Mouse (Mus musculus) cerebellum, adult 9-10 months (tissue): ENCODE measurements at regions not wholly inside any gene's neighbourhood (a gene's known extent, or its start where the extent isn't known, plus 50 kb on each side); places are given as distances from the start of the nearest gene placed in this dataset.

ENCODE experiments used
- DNase-seq: peaks from one replicate; pipeline ENCODE4 v3.0.0; 2022

DNA sequence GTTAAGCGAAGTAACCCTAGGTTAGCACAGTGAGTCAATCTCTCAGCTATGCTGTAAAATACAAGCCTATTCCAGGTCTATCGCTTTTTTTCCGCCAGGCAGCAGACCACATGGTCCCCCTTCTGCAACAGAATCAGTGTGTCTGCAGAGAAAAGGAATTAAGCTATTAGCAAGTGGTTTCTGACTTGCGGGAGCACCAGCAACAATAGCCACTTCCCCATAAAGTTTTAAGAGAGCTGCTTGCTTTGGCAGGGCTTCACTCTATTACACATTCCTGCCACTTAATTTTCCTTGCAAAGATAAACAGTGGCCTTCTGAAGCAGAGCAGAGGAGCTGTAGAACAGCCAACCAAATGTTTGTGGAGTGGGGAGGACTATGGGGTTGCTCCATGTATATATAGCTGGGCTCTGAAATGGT, 59.8 kb upstream of the Osmr start:
- DNase-seq: no peak

DNA sequence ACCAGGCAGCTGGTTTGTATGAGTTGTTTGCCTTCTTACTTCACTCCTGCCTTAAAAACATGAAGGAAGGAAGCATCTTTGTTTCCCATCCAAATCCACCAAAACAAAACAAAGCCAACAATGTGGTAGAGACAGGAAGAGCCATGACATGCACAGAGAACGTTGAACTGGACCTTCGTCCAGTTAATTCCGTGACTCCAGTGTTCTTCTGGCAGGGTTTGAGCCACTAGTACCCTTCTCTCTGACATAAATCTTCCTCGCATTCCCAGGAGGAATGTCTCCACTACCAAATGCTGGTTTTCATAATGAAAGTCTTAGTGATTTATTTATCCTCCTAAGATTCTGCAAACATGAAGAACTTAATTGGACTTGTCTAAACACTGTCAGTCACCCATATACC, 66.7 kb upstream of the Osmr start:
- no peak for DNase-seq

DNA sequence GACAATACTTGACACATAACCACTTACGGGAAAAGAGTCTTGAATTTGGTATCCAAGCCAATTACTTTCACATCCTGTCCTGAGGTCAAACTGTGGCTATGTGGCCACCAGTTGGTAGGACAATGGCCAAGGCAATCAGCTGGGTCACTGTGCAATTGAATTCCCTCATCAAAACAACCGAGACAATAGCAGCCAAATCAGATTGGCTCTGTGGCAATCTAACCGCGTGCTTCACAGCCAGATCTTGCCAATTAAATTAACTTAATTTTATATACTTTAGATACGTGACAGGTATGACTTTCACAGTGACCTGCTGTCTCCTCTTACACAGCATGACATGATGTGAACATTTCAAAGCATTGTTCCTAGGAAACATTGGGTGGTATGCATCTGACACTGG, 74.5 kb upstream of the Osmr start:
- no peak for DNase-seq

DNA sequence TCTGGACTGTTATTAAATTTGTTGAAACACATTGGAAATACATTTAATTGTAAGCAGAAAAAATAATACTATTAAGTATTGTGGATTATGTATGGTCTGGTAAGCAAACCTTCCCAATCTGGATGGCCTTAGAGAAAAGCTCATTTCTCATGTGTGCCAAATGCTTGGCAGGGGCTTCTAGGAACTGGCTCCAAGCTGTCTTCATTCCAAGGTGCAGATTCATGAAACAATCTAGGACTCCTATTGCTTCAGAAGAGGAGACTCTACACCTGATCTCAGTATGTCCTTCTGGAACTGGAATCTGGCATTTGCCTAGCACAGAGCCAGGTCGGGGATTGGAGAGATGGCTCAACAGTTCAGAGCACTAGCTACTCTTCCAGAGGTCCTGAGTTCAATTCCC, 74.9 kb upstream of the Osmr start:
- no peak for DNase-seq

DNA sequence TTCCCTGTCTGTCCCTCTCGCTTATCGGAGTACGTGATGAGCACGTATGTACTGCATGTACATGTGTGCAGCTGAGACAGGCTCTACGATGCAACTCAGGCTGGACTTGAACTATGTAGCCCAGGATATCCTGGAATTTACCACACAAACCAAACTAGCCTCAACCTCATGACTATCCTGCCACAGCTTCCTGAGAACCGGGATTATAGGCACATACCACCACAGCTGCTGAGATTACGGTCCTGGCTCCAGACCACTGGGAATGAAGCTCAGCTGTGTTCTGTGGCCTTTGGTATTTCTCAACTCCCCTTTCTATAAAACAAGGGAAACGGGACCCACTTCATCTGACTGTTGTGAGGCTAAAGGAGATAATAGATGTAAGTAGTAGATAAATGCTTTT, 75.7 kb upstream of the Osmr start:
- DNase-seq: no peak

DNA sequence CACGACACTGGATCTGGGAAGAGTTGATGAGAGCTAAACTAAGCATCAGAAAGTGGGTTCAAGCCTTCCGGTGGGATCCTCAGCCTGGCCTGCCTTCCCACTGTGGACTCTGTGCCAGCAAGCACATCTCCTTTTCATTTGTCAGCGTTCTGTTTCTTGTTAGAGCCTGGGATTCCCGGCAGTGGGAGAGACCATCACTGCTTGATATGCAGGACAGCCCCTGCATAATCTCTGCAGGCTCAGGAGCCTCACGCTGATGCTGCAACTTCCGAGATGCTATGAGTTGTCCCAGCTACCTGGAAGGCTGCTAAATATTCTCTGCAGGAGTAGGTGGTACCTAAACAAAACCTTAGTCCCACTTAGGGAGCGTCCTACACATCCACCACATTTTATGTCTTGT, 78.8 kb upstream of the Osmr start:
- DNase-seq: no peak

DNA sequence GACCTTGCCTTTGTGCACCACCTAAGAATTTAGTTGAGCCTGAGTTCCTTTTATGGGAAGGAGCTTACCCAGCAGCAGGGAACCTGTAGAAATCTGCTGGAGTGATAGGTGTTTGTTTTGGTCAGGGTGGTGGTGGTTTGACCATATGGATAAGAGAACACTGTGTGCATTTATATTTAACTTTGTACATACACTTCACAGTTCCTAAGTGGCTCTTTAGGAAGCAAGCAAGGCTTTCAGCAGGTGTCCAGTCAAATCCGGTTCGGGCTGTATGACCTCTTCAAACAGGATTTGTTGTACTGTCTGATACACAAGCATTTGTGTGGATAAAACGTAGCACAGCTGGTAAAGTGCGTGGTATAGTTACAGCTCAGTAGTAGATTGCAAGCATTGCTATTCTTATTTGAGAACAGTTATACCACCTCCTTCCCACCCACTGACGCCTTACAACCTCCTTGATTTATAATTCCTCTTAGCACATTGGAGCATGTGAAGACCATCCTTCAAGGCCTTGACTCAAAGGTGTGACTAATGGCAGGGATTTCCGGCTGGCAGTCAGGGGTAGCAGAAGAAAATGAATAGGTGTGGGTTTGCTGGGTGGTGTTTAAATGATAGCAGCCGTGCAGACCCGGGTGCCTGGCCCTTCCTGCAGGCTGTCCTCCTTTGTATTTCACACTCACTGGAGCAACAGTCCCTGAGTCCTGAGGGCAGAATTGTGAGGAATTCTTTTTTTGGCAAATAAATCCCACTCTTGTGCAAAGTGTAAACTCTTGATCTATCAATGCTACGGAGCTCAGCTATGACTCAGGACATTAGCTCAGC, 79.4 kb upstream of the Osmr start:
- no peak for DNase-seq

DNA sequence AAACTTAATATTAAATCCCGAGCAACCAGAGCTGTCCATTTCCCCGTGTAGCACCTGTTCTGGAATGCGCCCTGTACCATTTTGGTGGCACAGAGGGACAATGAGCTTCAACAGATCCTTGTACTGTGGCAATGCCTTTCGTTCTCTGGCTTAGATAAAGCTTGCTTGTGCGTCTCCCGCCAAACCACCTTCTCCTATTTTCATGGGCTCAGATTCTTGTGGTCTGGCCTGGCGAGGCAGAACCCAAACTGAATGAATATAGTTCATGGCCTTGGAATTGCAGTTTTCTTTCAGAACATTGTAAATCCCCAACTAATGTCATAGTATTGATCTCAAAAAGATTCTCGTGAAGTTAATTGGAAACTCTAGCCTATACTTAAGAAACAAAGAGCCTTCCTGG, 85.1 kb upstream of the Osmr start:
- DNase-seq: no peak

DNA sequence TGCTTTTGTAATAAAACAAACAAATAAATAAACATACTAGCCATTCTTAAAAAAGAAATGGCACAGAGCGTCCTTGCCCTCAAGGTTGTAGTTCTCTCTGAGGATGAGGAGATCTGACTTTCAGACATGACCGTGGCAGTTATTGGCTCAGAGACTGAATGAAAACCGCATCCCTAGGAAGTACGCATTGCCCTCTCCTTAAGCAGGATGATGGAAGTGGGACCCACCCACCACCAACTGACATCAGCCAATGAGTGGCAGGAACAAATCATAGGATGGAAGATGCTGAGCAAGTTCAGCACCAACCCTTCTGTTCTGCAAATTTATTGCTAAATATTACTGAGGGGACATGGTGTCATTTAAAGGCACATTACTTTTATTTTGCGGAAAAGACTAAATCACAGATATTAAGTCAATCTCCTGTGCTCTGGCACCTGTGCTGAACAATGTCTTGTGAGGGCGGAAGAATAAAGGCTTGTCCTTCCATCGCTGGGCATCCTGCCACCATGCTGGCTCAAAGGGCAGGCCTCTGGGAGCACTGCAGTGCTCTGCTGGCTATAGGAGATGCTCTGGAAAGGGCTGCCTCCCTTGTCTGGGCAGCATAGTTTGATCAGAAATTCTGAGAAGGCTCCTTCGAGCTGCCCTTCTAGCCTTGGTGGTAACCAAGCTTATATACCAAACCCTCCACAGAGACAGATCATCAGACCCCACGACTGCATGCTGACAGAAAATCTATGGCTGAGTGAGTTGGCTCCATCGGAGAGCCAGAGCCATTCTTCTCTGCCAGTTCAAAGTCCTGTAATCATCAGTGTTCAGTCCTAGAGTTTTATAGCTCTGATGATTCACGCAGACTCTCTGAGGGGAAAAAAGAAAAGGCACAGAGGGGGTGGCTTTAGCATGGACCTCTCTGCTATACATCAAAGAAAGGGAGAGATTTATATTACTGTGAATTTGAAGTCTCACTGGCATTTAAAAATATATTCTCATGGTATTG, 86.3 kb upstream of the Osmr start:
- DNase-seq: no peak

DNA sequence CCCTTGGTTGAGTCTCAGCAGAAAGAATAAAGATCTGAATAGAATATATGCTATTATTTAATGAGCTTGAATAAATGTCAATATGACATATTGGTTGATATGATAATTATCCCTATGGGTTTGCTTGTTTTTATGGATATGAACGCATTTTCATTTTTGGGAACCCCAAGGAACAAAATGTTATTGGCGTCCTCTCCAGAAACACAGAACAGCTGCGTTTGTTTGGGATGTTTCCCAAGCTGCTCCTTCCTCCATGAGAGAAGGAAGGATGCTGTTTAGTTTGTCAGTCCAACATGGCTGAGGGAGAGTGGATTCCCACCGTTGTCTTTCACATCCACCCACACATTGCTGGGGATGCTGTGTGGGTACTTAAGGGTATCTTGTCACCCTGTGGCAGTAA, 89.9 kb upstream of the Osmr start:
- no peak for DNase-seq

DNA sequence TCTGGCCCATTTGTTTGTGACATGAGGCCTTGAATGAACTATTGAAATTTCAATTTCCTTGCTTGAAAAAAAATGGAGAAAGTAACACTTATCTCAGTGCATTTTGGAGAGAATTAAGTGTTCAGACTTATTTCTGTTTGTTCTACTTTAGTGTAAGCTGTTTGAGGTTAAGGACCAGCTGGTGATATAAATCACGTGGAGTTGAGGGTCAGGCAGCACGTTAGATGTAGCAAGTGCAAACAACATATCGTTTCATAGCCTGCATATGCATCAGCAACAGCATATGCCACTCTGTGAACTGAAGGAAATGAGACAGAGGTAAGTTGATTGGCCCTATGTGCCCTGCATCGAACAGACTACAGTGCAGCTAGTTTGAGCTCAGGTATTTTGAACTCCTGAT, 90.7 kb upstream of the Osmr start:
- DNase-seq: no peak

DNA sequence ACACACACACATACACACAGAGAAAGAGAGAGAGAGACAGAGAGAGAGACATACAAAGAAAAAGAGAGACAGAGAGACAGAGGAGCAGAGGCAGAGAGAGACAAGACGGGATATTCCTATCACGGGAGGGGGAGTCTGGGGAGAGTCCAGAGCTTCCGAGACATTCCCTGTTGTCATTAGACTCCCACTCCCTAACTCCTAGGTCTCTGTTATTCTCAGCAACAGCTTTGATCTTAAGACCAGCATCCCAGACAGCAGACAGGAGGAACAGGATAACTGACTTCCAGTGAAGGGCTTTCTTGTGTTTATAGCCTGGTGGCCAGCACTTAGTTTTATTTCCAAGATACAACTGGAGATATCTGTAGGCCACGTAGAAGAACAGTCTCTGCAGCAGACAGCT, 99.6 kb upstream of the Osmr start:
- DNase-seq: no peak

DNA sequence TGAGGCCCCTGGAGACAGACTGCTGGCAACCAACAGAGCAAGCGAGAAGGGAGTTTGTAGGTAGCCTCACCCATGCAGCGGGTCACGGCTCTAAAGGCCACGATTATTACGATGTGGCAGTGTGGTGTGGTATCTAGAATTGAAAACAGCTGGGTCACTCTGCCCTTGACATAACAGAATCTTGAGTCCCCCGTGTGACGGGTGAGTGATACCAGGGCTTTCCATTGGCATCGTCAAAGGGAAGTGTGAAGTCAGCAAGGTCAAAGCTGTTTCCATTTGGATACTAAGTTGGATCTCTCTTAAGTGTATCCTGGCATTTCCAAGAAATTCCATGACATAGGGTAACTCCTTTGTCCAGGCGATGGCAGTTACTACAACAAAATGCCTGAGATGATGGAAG, 106.7 kb upstream of the Osmr start:
- no peak for DNase-seq

DNA sequence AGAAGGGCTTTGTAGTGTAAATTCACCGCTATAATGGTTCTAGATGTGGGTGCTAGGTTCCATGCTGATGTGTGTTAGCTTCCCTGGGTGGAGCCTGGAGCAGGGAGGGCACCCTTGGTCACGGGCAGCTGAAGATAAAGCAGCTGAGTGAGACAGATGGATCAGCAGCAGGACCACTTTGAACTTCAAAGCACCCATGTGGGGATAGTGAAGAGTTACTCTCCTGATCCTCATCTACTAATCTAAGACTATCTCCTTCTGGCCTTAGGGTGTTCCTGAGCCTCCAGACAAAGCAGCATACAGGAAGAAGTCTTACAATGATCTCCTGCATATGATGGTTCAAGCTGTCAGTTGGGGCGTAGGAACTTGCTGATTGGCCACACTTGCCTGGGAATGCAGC, 107.1 kb upstream of the Lifr start:
- DNase-seq: no peak

DNA sequence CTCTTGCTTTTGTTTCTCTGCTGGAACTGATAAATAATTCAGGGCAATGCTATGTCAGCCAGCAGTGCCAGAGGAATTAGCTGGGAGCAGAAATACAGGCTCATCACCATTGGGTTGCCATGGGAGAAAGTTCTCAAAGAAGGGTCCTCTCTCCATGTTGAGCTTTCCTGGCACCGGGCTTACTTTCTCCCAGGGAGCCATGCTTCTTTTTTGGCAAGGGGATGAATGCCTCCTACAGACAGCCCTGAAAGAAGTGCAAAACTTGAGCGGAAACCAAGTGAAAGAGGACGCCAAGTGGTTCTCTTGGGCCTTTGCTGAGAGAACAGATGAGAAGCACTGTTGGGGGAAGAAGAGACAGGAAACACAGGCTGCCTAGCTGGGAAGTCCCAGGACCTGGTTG, 102.2 kb upstream of the Lifr start:
- peak; percentile 44 for DNase-seq

DNA sequence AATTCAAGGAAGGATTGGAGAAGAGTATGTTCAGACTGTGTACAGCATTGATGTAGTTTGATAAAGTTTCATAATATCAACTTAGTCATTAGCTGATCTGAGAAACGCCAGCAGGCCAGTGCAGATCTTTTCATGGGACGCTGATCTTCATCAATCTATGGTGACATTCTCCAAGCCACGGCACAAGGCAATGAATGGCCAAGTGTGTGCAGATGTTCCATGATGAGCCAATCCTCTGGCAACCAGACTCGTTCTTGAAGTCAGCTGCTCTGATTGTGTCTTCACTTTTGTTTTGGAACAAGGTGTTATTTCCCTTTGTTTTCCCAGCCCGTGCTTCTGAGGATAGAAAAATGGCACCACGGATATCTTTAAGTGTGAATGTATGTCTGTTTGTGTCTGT, 101.3 kb upstream of the Lifr start:
- no peak for DNase-seq

DNA sequence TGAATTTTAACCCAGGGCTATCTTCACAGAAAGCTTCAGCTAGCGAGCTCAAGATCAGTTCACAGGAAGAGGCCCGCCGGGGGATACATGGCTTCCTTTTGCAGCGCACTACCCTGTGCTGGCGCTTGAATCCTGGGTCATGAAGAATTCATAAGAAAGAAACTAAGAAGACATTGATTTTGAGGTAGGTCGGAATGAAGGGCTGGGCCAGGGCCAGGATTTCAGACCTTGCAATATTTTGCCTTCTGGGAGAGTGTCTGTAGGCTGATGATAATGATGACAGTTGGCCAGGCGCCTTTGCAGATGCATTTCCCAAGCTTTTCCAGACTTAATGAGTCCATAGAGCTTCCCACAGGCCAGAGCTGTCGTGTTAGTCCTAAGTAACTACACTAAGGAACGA, 97.2 kb upstream of the Lifr start:
- DNase-seq: no peak

DNA sequence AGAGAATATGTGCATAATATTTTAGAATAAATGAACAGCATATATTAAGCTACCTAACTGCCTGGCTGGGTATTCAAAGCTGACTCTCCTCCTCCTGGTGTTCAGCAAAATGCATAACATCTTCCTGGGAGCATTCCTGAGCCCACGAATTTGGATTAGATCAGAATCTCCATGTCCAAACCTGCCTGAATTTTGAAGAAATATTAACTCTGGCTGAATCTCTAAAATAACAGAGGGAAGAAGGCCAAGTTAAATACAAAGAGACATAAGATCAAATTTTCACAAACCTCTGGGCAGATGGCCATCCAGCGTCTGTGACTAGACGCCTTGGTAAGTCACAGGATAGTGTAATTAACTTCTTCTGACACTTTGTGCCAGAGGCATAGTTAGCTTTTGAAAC, 95.2 kb upstream of the Lifr start:
- DNase-seq: no peak

DNA sequence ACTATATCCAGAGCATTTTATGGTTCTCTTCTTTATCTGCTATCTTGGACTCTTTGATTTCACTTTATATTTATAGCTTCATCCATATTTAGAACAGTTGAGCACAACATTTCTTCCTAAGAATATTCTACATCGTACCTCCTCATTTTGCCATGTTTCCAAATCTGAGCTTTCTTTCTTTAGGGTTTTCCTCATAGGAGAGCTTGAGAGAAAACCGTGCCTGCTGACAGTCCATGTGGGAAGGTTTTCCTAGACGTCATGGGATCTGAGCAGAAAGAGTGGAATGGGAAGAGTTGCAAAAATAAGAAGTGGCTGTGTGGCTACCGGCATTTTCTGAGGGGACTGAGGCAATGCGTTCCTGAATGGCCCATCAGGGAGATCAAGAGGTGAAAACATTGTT, 92.5 kb upstream of the Lifr start:
- DNase-seq: no peak

DNA sequence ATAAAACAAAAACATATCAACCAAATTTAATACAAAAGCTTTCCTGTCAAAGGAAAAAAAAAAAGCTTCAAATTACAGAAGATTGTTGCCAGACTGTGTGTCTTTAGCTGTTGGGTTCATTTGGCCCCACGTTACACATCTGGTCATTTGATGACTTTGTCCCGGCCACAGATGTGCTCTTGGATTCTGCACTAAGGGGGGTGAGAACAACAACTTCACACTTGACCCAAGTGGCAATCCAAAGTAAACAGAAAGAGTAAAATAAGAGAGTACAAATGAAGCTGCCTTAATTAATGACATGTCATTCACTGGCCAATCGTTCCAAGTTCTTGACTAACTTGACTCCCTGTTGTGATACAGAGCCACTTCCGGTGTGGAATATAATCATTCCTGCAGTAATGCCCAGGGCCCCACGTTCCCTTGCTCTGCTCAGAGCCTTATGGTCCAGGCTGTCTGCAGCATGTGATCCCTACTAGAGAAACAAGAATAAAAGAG, 91.8 kb upstream of the Lifr start:
- no peak for DNase-seq

DNA sequence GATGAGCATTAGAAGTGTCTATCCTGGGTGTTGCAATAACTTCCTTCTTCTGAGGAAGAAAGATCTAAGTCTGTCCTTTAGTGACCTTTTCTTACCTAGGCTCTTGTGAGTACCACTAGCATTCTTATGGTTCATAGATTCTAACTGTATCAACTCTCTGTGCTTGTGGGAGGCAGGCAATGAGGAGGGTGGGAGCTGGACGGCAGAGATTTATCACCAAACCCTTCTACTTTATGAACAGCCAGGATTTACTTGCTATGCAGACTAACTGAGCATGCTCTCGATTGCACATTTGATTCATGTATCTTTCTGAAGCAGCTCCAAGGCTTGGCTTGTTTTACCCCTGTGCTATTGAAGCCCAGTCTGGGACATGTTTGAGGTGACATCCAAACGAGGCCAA, 90.7 kb upstream of the Lifr start:
- no peak for DNase-seq

DNA sequence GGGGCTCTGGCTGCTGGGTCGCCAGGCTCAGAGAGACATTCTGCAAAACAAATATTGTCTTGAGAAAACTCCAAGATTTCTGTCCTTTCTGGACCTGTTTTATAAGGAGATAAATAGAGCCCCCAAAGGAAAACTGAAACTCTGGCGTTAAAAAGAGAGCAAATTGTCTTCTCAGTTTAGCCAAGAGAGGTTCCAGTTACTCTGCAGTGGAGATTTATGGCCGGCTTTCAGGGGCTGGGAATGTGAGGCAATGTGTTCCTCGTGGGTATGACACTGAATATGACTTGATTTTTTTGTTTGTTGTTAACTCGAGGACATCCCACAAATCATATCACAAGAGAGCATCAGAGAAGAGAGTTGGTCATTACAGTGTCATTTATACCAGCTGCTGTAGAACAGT, 88.2 kb upstream of the Lifr start:
- DNase-seq: no peak

DNA sequence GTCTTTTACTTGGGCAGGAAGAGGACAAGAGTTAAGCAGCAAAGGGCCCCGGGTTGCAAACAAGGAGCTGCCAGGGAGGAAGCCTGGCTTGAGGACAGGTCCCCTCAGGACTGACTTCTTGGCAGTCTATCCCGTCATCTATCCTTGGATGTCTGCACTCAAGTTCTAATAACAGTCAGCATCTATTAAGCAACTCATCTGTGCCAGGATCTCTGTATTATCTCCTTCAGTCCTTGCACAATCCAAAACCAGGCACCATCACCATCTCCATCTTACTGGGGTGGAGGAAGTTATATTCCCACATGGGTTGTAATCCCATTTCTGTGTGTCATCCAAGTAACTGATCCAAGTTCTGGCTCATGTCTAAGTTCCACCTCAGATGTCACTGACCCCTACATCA, 87.1 kb upstream of the Lifr start:
- DNase-seq: no peak

DNA sequence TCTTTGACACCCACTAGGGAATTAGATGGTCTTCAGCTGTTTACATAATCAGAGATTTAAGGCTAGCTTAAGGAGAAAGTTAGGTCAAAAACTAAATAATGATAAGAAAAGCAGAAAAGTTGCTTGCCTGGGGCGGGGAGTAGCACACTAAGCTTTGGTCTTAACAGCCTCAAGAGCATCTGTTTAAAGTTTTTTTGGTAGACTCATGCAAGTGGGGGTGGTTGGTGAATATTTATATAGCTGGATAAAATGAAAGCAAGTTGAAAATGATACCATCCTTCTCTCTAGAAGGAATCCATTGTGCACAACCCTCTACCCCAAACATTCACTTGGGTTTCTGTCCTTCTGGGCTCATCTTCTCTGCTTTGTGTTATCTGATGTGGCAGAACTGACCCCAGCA, 85.3 kb upstream of the Lifr start:
- DNase-seq: no peak
